Mouse (Mus musculus): ENCODE results near the gene Acer3.

Gene Acer3

GRCm38 (mm10) chr7:98333987-98334386 lies 13.0 kb upstream of the Acer3 start:
- ATAC-seq (ENCODE audit: insufficient number of reproducible peaks, low FRiP score, low TSS enrichment), result no peak

- ATAC-seq (ENCODE audit: insufficient number of reproducible peaks, low FRiP score, low TSS enrichment), result no peak
These were observed 12.5 kb upstream of the Acer3 start for GRCm38 (mm10) chr7:98333507-98333906.

- ATAC-seq (ENCODE audit: insufficient number of reproducible peaks, low FRiP score, low TSS enrichment), result no peak
These were observed 11.8 kb upstream of the Acer3 start for GRCm38 (mm10) chr7:98332678-98333397.

GRCm38 (mm10) chr7:98331932-98332331 lies 10.9 kb upstream of the Acer3 start:
- no peak for ATAC-seq (ENCODE audit: insufficient number of reproducible peaks, low FRiP score, low TSS enrichment)

DNA sequence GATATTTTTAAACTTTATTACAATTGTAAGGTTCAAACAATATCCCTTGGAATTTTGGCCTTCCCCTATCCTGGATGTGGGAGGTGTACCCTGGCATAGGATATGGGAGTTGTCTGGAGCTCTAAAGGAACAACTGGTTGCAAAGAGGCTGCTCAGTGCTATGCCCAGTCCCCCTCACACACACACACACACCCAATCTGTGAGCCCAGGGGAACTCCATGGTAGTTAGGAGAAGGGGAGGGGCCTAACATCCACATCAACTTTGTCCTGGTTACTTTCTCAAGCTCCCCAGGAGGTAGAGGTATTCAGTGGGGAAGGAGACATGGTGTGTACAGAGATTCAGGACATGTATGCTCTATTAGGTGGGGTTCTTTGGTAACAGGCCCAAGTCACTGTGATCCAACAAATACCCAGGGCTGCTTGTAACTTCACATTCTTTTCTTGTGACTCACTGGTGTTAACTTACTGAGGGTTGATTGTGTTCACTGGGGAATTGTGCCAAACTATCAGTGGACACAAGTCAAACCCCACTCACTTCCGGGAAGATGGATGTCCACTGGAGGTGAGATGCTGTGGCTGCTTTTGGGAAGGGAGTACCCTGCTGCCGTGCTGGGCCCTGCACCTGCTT lies 9.5 kb upstream of the Acer3 start:
- ATAC-seq (ENCODE audit: insufficient number of reproducible peaks, low FRiP score, low TSS enrichment), result no peak

DNA sequence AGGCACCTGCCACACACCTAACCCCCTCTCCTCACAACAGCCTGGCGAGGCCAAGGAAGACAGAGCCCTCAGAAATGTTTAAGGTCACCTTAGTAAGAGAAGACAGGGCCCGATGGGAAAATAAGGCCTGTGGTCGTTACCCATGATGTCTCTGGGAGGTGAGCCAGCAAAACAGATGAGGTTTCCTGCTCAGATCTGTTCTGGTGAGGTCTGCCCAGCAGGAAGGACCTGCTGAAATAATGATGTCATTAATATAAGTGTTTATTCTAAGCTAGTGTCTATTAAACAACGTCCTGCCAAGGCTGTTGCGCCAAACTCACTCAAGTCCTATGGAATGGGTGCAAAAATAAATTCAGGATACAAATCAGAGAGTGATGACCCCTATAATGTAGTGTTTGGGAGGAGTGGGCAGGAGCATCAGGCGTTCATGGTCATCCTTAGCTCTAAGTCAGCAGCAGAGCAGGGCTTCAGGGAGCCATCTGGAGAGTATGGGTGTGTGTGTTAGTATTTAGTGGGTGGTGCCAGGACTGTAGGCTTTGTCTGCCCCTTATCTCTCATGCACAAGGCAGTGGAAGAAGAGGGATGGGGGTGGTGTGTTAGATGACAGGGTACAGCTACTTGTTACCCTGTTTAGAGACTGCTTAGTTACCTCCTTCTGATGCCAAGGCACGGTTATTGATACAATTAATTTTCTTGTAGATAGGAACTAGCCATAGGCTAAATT lies 8.8 kb upstream of the Acer3 start:
- no peak for ATAC-seq (ENCODE audit: insufficient number of reproducible peaks, low FRiP score, low TSS enrichment)

DNA sequence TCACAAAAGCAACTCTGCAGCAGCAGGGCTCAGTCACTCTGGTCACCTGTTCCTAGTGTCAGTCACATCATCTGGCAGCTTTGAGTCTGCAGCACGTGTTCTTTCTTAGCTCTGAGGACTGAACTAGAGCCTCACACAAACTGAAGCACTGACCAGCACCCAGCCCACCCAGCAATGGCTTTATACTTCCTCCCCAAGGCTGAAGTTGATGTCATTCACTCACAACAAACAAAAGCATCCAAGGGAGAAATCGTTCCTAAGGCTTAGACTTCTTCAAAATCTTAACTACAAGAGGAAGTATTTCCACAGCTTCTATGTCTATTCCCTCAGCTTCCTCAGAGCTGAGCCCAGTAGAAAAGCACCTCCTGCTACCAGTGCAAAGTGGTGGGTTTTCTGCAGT lies 7.3 kb upstream of the Acer3 start:
- ATAC-seq (ENCODE audit: insufficient number of reproducible peaks, low FRiP score, low TSS enrichment), result no peak

DNA sequence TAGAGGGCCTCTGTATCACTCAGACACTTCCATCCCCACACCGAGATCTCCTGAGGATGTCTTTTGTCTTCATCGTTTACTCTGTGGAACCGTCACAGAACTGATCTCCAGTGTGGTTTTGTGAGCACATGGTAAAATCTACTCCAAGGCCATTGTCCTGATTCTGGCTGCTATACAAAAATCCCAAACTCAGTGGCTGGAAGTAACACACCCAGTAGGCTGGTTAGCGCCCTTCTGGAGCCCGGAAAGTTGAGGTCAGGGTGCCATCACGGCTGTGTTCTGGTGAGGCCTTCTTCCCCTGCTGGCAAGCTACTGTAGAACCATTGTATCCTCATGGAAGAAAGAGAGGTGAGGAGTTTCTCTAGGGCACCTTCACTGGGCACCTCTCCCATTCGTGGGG lies 5.0 kb upstream of the Acer3 start:
- ATAC-seq (ENCODE audit: insufficient number of reproducible peaks, low FRiP score, low TSS enrichment), result no peak

GRCm38 (mm10) chr7:98324228-98324627 lies 3.2 kb upstream of the Acer3 start:
- ATAC-seq (ENCODE audit: insufficient number of reproducible peaks, low FRiP score, low TSS enrichment), result no peak

DNA sequence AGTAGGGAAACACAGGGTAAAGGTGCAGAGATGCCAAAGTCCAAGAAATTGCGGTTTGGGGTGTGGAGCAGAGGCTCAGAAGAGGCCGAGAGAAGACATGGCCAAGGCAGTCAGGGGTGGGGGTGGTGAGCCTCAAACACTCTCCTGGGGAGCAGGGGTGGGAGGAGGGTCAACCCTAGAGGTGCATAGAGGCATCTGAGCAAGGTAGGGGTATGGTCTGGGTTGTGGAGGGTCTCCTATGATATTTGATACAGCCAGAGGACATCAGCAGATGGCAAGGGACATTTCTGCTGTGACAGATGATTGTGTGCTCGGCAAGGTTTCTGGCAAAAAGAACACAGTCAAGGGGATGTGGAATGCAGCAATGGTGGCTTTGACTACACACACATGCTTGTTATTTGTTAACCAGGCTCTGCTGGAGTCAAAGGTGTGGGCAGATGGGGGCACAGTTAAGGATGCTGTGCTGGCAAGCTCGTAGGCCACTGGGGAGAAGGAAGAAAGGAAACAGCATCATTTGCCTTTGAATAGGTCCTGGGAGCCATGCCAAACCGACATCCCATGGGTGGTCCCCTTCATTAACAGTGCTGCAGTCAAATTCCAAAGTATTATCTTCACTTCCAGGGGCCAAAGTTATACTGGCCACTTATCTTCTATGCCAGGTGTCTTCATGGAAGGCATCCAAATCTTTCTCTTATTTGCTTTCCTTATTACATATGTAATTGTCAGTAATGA lies 2.4 kb upstream of the Acer3 start:
- ATAC-seq (ENCODE audit: insufficient number of reproducible peaks, low FRiP score, low TSS enrichment), result no peak

DNA sequence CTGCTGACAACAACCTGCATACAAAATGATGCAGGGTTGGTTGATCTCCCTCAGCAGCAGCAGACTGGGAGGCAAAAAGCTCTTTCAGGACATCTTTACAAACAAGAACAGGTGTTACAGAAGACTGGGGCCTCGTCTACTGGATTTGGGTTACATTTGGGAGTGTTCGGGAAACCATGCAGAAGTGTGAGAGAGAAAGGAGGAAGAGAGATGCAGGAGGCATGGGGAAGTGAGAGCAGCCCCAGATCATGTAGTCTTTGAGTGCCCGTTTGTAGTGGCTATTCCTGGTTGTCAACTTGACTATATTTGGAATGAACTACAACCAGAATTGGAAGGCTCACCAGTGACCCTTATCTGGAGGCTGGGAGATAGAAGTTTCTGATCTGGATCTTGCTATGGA lies 1.4 kb upstream of the Acer3 start:
- ATAC-seq (ENCODE audit: insufficient number of reproducible peaks, low FRiP score, low TSS enrichment), result no peak

DNA sequence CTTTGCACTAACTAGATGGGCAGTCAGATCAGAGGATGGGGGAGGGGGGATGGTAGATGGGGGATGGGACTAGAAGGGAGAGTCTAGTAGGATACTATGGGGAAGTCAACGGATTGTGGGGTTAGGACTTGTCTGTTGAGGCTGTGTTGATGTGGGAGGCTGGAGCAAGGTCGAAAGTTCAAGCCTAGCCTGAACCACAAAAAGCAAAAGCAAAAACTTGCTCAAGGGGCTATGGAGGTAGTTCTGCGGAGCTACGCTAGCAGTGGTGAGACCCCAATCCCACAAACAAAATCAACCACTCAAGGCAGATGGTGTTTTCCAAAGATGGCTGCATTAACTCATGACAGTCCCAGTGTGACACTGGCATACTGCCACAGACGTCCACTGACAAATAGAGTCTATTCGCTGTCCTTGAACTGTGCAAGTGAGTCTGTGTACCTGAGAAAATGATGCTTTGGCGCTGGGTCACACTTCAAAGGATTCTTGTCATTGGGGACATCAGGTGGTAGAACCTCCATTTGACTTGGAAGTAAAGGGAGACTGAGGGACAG lies 927 bp downstream of the Acer3 start:
- ATAC-seq (ENCODE audit: insufficient number of reproducible peaks, low FRiP score, low TSS enrichment), result no peak

GRCm38 (mm10) chr7:98316568-98316967 lies 4.4 kb downstream of the Acer3 start:
- ATAC-seq (ENCODE audit: insufficient number of reproducible peaks, low FRiP score, low TSS enrichment), result no peak

DNA sequence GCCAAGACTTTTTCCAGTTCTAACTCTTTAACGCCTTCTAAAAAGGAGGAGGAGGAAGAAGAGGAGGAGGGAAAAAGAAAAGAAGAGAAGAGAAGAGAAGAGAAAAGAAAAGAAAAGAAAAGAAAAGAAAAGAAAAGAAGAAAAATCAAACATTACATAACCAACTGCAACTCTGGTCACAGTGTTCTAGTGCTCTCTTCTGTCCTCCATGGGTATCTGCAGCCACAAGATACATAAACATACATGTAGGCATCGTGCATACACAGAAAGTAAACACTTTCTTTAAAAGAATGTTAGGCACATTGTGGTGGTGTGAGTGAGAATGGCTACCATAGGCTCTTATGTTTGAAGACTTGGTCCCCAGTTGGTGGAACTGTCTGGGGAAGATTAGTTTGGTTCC lies 5.9 kb downstream of the Acer3 start:
- no peak for ATAC-seq (ENCODE audit: insufficient number of reproducible peaks, low FRiP score, low TSS enrichment)

DNA sequence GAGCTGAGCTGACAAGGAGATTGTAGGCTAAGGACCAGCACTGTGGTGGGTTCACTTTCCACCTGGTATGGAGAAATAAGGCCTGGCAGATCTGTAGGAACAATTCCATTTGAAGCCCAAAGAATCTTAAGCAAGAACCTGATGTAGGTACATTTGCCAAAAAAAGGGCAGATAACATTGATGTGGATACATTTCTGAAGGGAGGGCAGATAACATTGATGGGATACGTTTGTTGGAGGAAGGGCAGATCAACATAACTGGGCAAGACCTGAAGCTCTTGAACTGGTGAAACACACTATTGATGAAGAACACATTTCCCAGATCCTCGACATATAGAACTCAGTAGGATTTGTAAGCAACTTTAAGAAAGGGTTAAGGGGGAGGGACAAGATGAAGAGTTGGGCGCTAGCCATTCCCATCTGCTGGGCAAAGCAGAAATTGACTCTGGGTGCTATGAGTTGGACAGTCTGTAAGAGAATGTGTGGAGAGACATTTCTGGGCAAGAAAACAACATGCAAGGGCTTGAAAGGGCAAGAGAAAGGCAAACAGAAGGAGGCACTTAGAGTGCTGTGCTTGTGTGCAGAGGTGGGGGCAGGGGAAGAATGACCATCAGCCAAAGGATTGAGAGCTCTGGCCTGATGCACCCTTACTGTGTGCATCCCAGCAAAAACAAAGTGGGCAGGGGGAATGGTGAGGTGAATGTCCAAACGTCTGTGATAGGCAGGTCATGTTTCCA lies 8.7 kb downstream of the Acer3 start:
- no peak for ATAC-seq (ENCODE audit: insufficient number of reproducible peaks, low FRiP score, low TSS enrichment)

DNA sequence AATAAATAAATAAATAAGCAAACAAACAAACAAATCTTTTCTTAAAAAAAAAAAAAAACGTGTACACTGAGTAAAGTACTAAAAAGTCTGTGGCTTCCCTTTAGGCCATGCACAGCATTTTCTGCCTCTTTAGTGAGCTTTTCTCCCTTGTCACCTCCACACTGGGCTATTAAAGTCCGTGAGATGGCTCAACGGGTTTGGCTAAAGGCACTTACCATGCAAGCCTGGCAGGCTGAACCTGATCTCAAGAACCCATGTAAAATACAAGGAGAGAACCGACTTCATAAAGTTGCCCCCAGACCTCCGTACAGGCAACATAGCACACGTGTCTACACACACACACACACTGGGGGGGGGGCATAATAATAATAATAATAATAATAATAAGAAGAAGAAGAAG lies 10.7 kb downstream of the Acer3 start:
- no peak for ATAC-seq (ENCODE audit: insufficient number of reproducible peaks, low FRiP score, low TSS enrichment)

GRCm38 (mm10) chr7:98309219-98310030 lies 11.6 kb downstream of the Acer3 start:
- peak; percentile 94 for ATAC-seq (ENCODE audit: insufficient number of reproducible peaks, low FRiP score, low TSS enrichment)

DNA sequence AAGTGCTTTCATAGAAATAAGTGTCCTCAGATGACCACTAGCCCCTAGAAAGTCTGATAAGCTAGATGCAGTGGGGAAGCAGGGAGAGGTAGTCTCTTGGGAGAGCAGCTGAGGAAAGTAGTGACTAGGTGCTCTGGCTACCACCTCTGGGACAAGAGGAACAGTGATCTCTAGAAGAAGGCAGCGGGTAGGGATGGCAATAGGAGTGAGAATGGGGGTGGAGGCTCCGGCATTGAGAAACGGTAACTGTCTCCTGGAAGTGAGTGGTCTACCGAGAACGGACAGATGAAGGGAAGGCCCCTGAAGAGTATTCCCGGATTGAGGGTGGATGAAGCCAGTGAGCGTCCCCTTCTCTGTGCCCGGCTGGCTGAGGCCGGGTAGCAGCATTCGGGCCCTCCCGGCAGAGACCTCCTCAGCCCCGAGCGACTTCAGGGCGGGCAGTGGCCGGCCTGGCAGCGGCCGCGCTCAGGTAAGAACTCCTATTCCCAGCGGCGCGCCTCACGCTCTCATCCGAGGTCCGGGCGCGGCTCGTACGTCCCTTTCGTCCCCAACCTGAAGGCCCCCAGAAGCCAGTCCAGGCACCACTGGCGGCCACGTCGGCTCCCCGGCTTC lies 12.3 kb downstream of the Acer3 start:
- peak; percentile 72 for ATAC-seq (ENCODE audit: insufficient number of reproducible peaks, low FRiP score, low TSS enrichment)

Measured in cerebellum, adult (tissue).